Comparison of ENCODE assay signal across 8 mouse cellular contexts in genomic region chr16:37682309-37682975, GRCm38 (mm10). TPM values are rescaled to one million over a fixed set of nuclear protein-coding genes. Genes with fewer than 3 reads are reported as not detected.
DNase-seq lines count a peak whose midpoint lies in the region; ATAC-seq lines count a peak whose summit lies in the region.

No protein-coding gene starts in this region.

- WGBS in hindbrain, embryonic 12.5 days = 48% methylated on average over 7 of the region's 7 CpGs

- peak overlapping the region; percentile 88 for H3K27ac ChIP-seq in hindbrain, embryonic 12.5 days

- H3K27me3 ChIP-seq in hindbrain, embryonic 12.5 days = no peaks in the 10 kb centered on the region

- H3K4me3 ChIP-seq in hindbrain, embryonic 12.5 days = no peak overlapping the region

- no peaks in the 10 kb centered on the region for H3K36me3 ChIP-seq in hindbrain, embryonic 12.5 days

- peak; percentile 53 for ATAC-seq in hindbrain, embryonic 12.5 days (ENCODE audit: low FRiP score)

- DNase-seq in ZHBTc4 (ENCODE audit: low read depth, low spot score) = peak; percentile 88
- peak; percentile 92 to 94 for DNase-seq in cerebellum, postnatal 25 days
- peak; percentile 91 to 93 for DNase-seq in frontal cortex, postnatal 25 days (ENCODE audit: low spot score in 2 of 2)
- DNase-seq in layer of hippocampus, postnatal 36 days = peak; percentile 89 to 91
- peak; percentile 84 to 87 for DNase-seq in lung, postnatal 4 days
- peak; percentile 89 to 93 for DNase-seq in right cerebral cortex, postnatal 10 days (ENCODE audit: low spot score in 2 of 2)
- peak; percentile 79 for DNase-seq in urinary bladder, postnatal 25 days (ENCODE audit: low spot score)

- no peak overlapping the region for H3K4me2 ChIP-seq in hindbrain, embryonic 12.5 days (replicated peaks)

- peaks cover 41% of the 10 kb centered on the region for H3K4me1 ChIP-seq in hindbrain, embryonic 12.5 days

- H3K9ac ChIP-seq in hindbrain, embryonic 12.5 days = no peak overlapping the region

- H3K9me3 ChIP-seq in hindbrain, embryonic 12.5 days (replicated peaks) = no peaks in the 10 kb centered on the region

RNA-seq across cellular contexts. Expression of gene Ndufb4, which starts 28.2 kb away (rescaled TPM):
- 61.0 and 65.8 TPM in 2 replicates for polyA plus RNA-seq in hindbrain, embryonic 12.5 days (2016; fragmentation: Nextera tagmentation; extraction: Ambion mirVana)
- total RNA-seq in layer of hippocampus, postnatal 36 days (2021) = 10 to 100 TPM; 80.4 to 84.0 TPM
